Mouse (Mus musculus): ENCODE results near the gene Sema3g. TPM values are rescaled to one million over a fixed set of nuclear protein-coding genes. Genes with fewer than 3 reads are reported as not detected.

The Sema3g gene
- polyA plus RNA-seq, 1 experiment from 2014 or later, result 5.7 TPM

- Histone ChIP-seq H3K4me3 (ENCODE audit: low read depth, low read length) (no peak overlapping the region), H3K36me3 (ENCODE audit: insufficient read depth, low read length) (no peaks in the 10 kb centered on the region), H3K9ac (replicated peaks; ENCODE audit: low read depth) (no peak overlapping the region), H3K27ac (ENCODE audit: low read length) (no peak overlapping the region; the same call in 1 of the 2 replicates), H3K4me2 (replicated peaks; ENCODE audit: low read depth, low read length) (no peak overlapping the region), H3K9me3 (ENCODE audit: low read length) (no peaks in the 10 kb centered on the region), H3K27me3 (replicated peaks; ENCODE audit: insufficient read depth, low read length) (no peaks in the 10 kb centered on the region), H3K4me1 (ENCODE audit: insufficient read depth, low read depth, low read length) (peaks cover 3% of the 10 kb centered on the region; the same call in 1 of the 2 replicates)
- DNase-seq (ENCODE audit: low spot score) (no peak), ATAC-seq (no peak)
- WGBS, result 84% methylated on average over 6 of the region's 6 CpGs
- no peak for TF ChIP-seq CTCF (IDR thresholded peaks at IDR 0.05)
- no peak for TF ChIP-seq EP300 (IDR thresholded peaks at IDR 0.05)
Observed at GRCm38 (mm10) chr14:31211854-31212253, 5.8 kb upstream of the Sema3g start.

GRCm38 (mm10) chr14:31212499-31212898, 5.2 kb upstream of the Sema3g start:
- H3K27ac ChIP-seq (ENCODE audit: low read length), result no peak overlapping the region; the same call in 1 of the 2 replicates
- H3K4me2 ChIP-seq (replicated peaks; ENCODE audit: low read depth, low read length), result no peak overlapping the region
- no peak overlapping the region for H3K4me3 ChIP-seq (ENCODE audit: low read depth, low read length)
- H3K36me3 ChIP-seq (ENCODE audit: insufficient read depth, low read length), result no peaks in the 10 kb centered on the region
- WGBS, result 63% methylated on average over 3 of the region's 3 CpGs
- H3K4me1 ChIP-seq (ENCODE audit: insufficient read depth, low read depth, low read length), result no peaks in the 10 kb centered on the region; the same call in 1 of the 2 replicates
- DNase-seq (ENCODE audit: low spot score), result no peak
- no peaks in the 10 kb centered on the region for H3K9me3 ChIP-seq (ENCODE audit: low read length)
- ATAC-seq, result peak; percentile 63
- no peaks in the 10 kb centered on the region for H3K27me3 ChIP-seq (replicated peaks; ENCODE audit: insufficient read depth, low read length)
- TF ChIP-seq EP300 (IDR thresholded peaks at IDR 0.05), result peak; percentile 68
- no peak for TF ChIP-seq CTCF (IDR thresholded peaks at IDR 0.05)
- no peak overlapping the region for H3K9ac ChIP-seq (replicated peaks; ENCODE audit: low read depth)

DNA sequence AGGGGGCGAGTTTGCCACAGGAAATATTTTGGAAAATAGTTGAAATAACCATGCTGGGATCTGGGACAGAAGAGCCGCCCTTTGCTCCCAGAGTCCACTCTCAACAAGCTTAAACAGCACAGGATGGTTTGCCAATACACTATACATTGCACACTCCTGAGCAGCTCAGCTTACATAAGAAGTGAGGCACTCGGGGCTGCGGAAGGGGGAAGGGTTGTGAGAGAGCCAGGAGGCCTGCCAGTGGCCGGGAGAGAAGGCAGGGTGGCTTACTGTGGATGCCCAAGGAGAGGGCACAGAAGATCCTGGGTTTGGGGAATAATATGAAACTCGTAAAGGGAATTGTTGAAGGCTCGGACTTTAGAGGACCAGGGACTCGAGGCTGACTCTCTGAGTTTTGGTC, 3.8 kb upstream of the Sema3g start:
- 53% methylated on average over 8 of the region's 8 CpGs for WGBS
- H3K27ac ChIP-seq (ENCODE audit: low read length), result no peak overlapping the region

GRCm38 (mm10) chr14:31214684-31215083, 3.0 kb upstream of the Sema3g start:
- no peak for ATAC-seq
- no peak overlapping the region for H3K27ac ChIP-seq (ENCODE audit: low read length)
- no peak for TF ChIP-seq CTCF (IDR thresholded peaks at IDR 0.05)
- no peak for TF ChIP-seq EP300 (IDR thresholded peaks at IDR 0.05)
- no peak for DNase-seq (ENCODE audit: low spot score)
- H3K4me3 ChIP-seq (ENCODE audit: low read depth, low read length), result no peak overlapping the region
- no peaks in the 10 kb centered on the region for H3K9me3 ChIP-seq (ENCODE audit: low read length)
- 56% methylated on average over 3 of the region's 3 CpGs for WGBS
- H3K4me1 ChIP-seq (ENCODE audit: insufficient read depth, low read depth, low read length), result no peaks in the 10 kb centered on the region; the same call in 1 of the 2 replicates
- no peaks in the 10 kb centered on the region for H3K36me3 ChIP-seq (ENCODE audit: insufficient read depth, low read length)
- no peaks in the 10 kb centered on the region for H3K27me3 ChIP-seq (replicated peaks; ENCODE audit: insufficient read depth, low read length)
- no peak overlapping the region for H3K9ac ChIP-seq (replicated peaks; ENCODE audit: low read depth)
- no peak overlapping the region for H3K4me2 ChIP-seq (replicated peaks; ENCODE audit: low read depth, low read length)

More for the DNA sequence above, 3.8 kb upstream of the Sema3g start:
- no peak for DNase-seq (ENCODE audit: low spot score)
- TF ChIP-seq CTCF (IDR thresholded peaks at IDR 0.05), result no peak
- Histone ChIP-seq H3K4me1 (ENCODE audit: insufficient read depth, low read depth, low read length) (no peaks in the 10 kb centered on the region; the same call in 1 of the 2 replicates), H3K4me2 (replicated peaks; ENCODE audit: low read depth, low read length) (no peak overlapping the region), H3K9ac (replicated peaks; ENCODE audit: low read depth) (no peak overlapping the region), H3K27me3 (replicated peaks; ENCODE audit: insufficient read depth, low read length) (no peaks in the 10 kb centered on the region), H3K9me3 (ENCODE audit: low read length) (no peaks in the 10 kb centered on the region), H3K4me3 (ENCODE audit: low read depth, low read length) (no peak overlapping the region), H3K36me3 (ENCODE audit: insufficient read depth, low read length) (no peaks in the 10 kb centered on the region)
- no peak for ATAC-seq

GRCm38 (mm10) chr14:31215157-31216002, 2.3 kb upstream of the Sema3g start:
- WGBS, result 26% methylated on average over 15 of the region's 15 CpGs
- no peak overlapping the region for H3K4me2 ChIP-seq (replicated peaks; ENCODE audit: low read depth, low read length)
- peak; percentile 75 for DNase-seq (ENCODE audit: low spot score)
- H3K36me3 ChIP-seq (ENCODE audit: insufficient read depth, low read length), result no peaks in the 10 kb centered on the region
- H3K9me3 ChIP-seq (ENCODE audit: low read length), result no peaks in the 10 kb centered on the region
- no peak for TF ChIP-seq EP300 (IDR thresholded peaks at IDR 0.05)
- peak; percentile 97 for TF ChIP-seq CTCF (IDR thresholded peaks at IDR 0.05)
- peak overlapping the region; percentile 33; the same call in 1 of the 2 replicates for H3K27ac ChIP-seq (ENCODE audit: low read length)
- peak; percentile 59 for ATAC-seq
- H3K27me3 ChIP-seq (replicated peaks; ENCODE audit: insufficient read depth, low read length), result no peaks in the 10 kb centered on the region
- no peaks in the 10 kb centered on the region; the same call in 1 of the 2 replicates for H3K4me1 ChIP-seq (ENCODE audit: insufficient read depth, low read depth, low read length)
- no peak overlapping the region for H3K4me3 ChIP-seq (ENCODE audit: low read depth, low read length)
- H3K9ac ChIP-seq (replicated peaks; ENCODE audit: low read depth), result no peak overlapping the region

DNA sequence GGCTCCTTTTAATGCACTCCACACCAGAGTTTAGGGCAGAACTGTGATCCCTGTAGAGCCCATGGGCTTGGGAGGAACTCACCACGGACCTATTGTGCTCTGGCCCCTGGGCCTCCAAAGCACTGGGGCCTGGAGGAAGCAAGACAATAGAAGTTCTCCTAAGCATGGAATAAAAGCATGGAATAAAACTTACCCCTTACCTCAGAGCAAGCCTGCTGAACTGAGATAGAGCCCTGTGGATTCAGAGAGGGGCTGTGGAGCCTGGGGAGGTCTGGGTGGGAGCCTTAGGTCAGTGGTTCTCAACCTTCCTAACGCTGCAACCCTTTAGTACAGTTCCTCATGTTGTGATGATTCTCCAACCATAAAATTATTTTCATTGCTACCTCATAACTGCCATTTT, 814 bp upstream of the Sema3g start, which contains the start of gene Nisch:
Nisch (minus strand) TSS at position 101 of the 400 bp plus-strand sequence.
- TF ChIP-seq EP300 (IDR thresholded peaks at IDR 0.05) (no peak), CTCF (IDR thresholded peaks at IDR 0.05) (no peak)
- ATAC-seq, result no peak
- Histone ChIP-seq H3K4me3 (ENCODE audit: low read depth, low read length) (peak within 1 kb of the TSS; percentile 12), H3K9me3 (ENCODE audit: low read length) (no peaks in the 10 kb centered on the region), H3K9ac (replicated peaks; ENCODE audit: low read depth) (peak within 1 kb of the TSS; percentile 20; the same call in 1 of the 2 replicates), H3K36me3 (ENCODE audit: insufficient read depth, low read length) (no peaks in the 10 kb centered on the region), H3K4me1 (ENCODE audit: insufficient read depth, low read depth, low read length) (no peaks in the 10 kb centered on the region; the same call in 1 of the 2 replicates), H3K27me3 (replicated peaks; ENCODE audit: insufficient read depth, low read length) (no peaks in the 10 kb centered on the region), H3K27ac (ENCODE audit: low read length) (peak within 1 kb of the TSS; percentile 33; the same call in 1 of the 2 replicates), H3K4me2 (replicated peaks; ENCODE audit: low read depth, low read length) (peak within 1 kb of the TSS; percentile 23)
- 49% methylated on average over 2 of the region's 2 CpGs for WGBS
- no peak for DNase-seq (ENCODE audit: low spot score)
